Mouse (Mus musculus) bone marrow macrophage, adult 2 months (primary cell): ENCODE results near the gene Gm48552. TPM values are rescaled to one million over a fixed set of nuclear protein-coding genes. Genes with fewer than 3 reads are reported as not detected.
A peak's percentile ranks its signal among the peaks of the same experiment; 100 is the strongest.

Experiments used
- H3K27ac ChIP-seq: 2 replicates; pipeline ENCODE4 v1.5.1; 2012; ENCODE audit warnings: low read depth, low read length; ENCODE audit not compliant: insufficient read depth
- H3K4me1 ChIP-seq: 2 replicates; pipeline ENCODE4 v1.6.1; 2012; ENCODE audit warnings: low read length; ENCODE audit not compliant: control insufficient read depth, insufficient read depth
- H3K4me3 ChIP-seq: 2 replicates; pipeline ENCODE4 v1.5.1; 2012; ENCODE audit warnings: mild to moderate bottlenecking, low read length, moderate library complexity; ENCODE audit not compliant: insufficient read depth
- CTCF ChIP-seq: IDR thresholded peaks from 2 replicates; pipeline ENCODE4 v1.5.1; 2012; ENCODE audit warnings: low read depth, mild to moderate bottlenecking, low read length, moderate library complexity
- POLR2A ChIP-seq: IDR thresholded peaks from 2 replicates; pipeline ENCODE4 v1.6.1; 2012; ENCODE audit warnings: mild to moderate bottlenecking, low read depth, low read length, borderline replicate concordance
- polyA plus RNA-seq: library from polyadenylated mRNA; stranded (reverse); fragments of >200 nt; gene quantifications from 2 replicates; pipeline ENCODE4 v1.2.4, GENCODE M21; 2012; ENCODE audit not compliant: missing spikeins, insufficient read depth, insufficient read length

The Gm48552 gene
- polyA plus RNA-seq, 1 experiment, result not detected

GRCm38 (mm10) chr10:81405588-81406201, 16.9 kb downstream of the Gm48552 start:
- Histone ChIP-seq H3K4me1 (peaks cover 59% of the 10 kb centered on the region), H3K4me3 (no peak overlapping the region; the same call in 1 of the 2 replicates), H3K27ac (peak overlapping the region; percentile 38)

GRCm38 (mm10) chr10:81406504-81407440, 18.0 kb downstream of the Gm48552 start:
- Histone ChIP-seq H3K27ac (peak overlapping the region; percentile 59), H3K4me1 (peaks cover 59% of the 10 kb centered on the region), H3K4me3 (peak overlapping the region; percentile 61)
- TF ChIP-seq POLR2A (no peak), CTCF (no peak)

More at GRCm38 (mm10) chr10:81405588-81406201, 16.9 kb downstream of the Gm48552 start:
- TF ChIP-seq POLR2A, result no peak
- TF ChIP-seq CTCF, result peak; percentile 96

GRCm38 (mm10) chr10:81407539-81408423, 19.0 kb downstream of the Gm48552 start:
- Histone ChIP-seq H3K27ac (peak overlapping the region; percentile 89), H3K4me3 (peak overlapping the region; percentile 61), H3K4me1 (peaks cover 54% of the 10 kb centered on the region)

DNA sequence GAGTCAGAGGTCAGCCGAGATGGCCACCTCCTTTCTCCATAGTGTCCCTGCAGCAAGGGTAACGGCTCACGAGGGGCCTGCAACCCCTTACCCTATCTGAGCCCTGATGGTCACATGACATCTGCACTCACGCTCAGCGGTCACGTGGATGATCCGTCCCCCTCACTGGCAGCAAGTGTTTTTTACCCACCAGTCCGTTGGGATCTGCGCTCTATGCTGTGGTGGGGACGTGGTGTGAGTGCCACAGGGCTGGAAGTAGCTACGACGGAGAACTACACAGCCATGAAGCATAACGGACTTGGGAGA, 19.6 kb downstream of the Gm48552 start:
- TF ChIP-seq CTCF (no peak), POLR2A (no peak)
- Histone ChIP-seq H3K4me1 (peaks cover 52% of the 10 kb centered on the region), H3K4me3 (no peak overlapping the region), H3K27ac (peak overlapping the region; percentile 89)

More at GRCm38 (mm10) chr10:81407539-81408423, 19.0 kb downstream of the Gm48552 start:
- no peak for TF ChIP-seq POLR2A
- TF ChIP-seq CTCF, result no peak

DNA sequence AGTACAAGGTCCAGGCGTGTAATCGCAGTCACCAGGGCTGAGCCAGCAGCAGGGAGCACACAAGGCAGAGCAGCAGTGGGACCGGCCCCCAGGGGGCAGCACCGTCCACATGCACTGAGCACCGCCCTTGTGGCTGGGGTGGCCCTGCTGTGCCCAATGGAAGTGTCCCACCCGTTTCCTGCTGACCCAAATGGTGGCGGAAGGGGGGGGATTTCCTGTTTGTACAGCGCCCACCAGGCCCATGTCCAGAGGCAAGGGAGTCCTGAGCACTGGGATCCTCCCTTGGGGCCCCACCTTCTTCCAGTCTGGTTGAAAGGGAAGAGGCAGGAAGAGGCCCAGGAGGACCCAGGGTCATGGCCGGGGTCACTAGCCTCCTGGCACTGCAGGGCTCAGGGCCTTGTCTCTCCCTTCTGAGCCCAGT, 20.1 kb downstream of the Gm48552 start:
- TF ChIP-seq POLR2A (no peak), CTCF (peak; percentile 35; the same call in 1 of the 2 replicates)
- Histone ChIP-seq H3K4me3 (no peak overlapping the region), H3K4me1 (peaks cover 55% of the 10 kb centered on the region), H3K27ac (peak overlapping the region; percentile 89)

GRCm38 (mm10) chr10:81409330-81409729, 20.5 kb downstream of the Gm48552 start:
- peak overlapping the region; percentile 37 for H3K4me3 ChIP-seq
- peaks cover 57% of the 10 kb centered on the region for H3K4me1 ChIP-seq
- TF ChIP-seq POLR2A, result no peak
- TF ChIP-seq CTCF, result no peak
- H3K27ac ChIP-seq, result peak overlapping the region; percentile 89

DNA sequence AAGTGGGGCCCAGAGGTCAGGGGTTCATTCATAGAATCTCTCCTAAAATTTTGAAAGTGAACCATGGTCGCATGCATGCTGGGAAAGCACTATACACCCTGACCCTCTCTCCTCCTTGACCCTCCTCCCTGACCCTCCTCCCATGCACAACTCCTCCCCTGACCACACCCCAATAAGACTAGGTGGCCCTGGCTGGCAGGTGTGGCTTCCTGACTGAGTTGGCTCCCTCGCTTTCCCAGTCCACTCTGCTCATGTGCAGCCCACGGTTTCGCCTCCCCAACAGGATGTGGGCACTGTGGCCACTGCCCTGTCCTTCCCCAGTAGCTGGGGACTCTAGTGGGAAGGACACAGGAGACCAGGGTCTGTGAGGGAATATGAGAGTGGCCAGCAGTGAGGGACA, 21.5 kb downstream of the Gm48552 start:
- Histone ChIP-seq H3K4me1 (peaks cover 51% of the 10 kb centered on the region), H3K27ac (0 out of 2 replicates have a peak overlapping the region, but pooled peaks have one; percentile 89), H3K4me3 (peak overlapping the region; percentile 37; the same call in 1 of the 2 replicates)
- TF ChIP-seq POLR2A, result no peak
- no peak for TF ChIP-seq CTCF

- Histone ChIP-seq H3K4me1 (peaks cover 46% of the 10 kb centered on the region), H3K4me3 (no peak overlapping the region), H3K27ac (no peak overlapping the region)
- TF ChIP-seq CTCF, result no peak
- no peak for TF ChIP-seq POLR2A
Observed at GRCm38 (mm10) chr10:81410981-81411380, 22.2 kb downstream of the Gm48552 start.
